Mouse (Mus musculus) hindbrain, embryonic 16.5 days (tissue): ENCODE data around the gene Gm3453. TPM values are rescaled to one million over a fixed set of nuclear protein-coding genes. Genes with fewer than 3 reads are reported as not detected.
"Not testable (repeated sequence)": the region's sequence is repeated elsewhere in the genome, so short reads cannot be mapped to it uniquely, and the experiment has no call there.

Source experiments
- ATAC-seq: fragments of 200-750 bp; cut with Nextera tagmentation; 2 replicates; pipeline ENCODE4 v1.8.0; 2017; ENCODE audit warnings: moderate TSS enrichment, moderate library complexity
- H3K27ac ChIP-seq: fragments of 300-500 bp; sonication (generic); 2 replicates; pipeline ENCODE4 v1.5.1; 2014; ENCODE audit warnings: low read depth, mild to moderate bottlenecking, control low read depth, low read length, moderate library complexity
- H3K27me3 ChIP-seq: fragments of 300-500 bp; sonication (generic); replicated peaks from 2 replicates; pipeline ENCODE4 v1.6.1; 2014; ENCODE audit warnings: low read length; ENCODE audit not compliant: control insufficient read depth, insufficient read depth
- H3K36me3 ChIP-seq: fragments of 300-500 bp; sonication (generic); 2 replicates; pipeline ENCODE4 v1.6.1; 2014; ENCODE audit warnings: mild to moderate bottlenecking, low read length, moderate library complexity, mixed read lengths; ENCODE audit not compliant: control insufficient read depth, insufficient read depth
- H3K4me1 ChIP-seq: fragments of 300-500 bp; sonication (generic); 2 replicates; pipeline ENCODE4 v1.6.1; 2014; ENCODE audit warnings: low read depth, low read length; ENCODE audit not compliant: control insufficient read depth, insufficient read depth
- H3K4me2 ChIP-seq: fragments of 300-500 bp; sonication (generic); 2 replicates; pipeline ENCODE4 v1.6.1; 2014; ENCODE audit warnings: mild to moderate bottlenecking, low read length, control low read depth, moderate library complexity
- H3K4me3 ChIP-seq: fragments of 300-500 bp; sonication (generic); 2 replicates; pipeline ENCODE4 v1.5.1; 2014; ENCODE audit warnings: mild to moderate bottlenecking, low read length, control low read depth, moderate library complexity
- H3K9ac ChIP-seq: fragments of 300-500 bp; sonication (generic); 2 replicates; pipeline ENCODE4 v1.6.1; 2014; ENCODE audit warnings: low read depth, mild to moderate bottlenecking, control low read depth, low read length, moderate library complexity
- H3K9me3 ChIP-seq: fragments of 300-500 bp; sonication (generic); 2 replicates; pipeline ENCODE4 v1.6.1; 2014; ENCODE audit warnings: mild to moderate bottlenecking, low read length, moderate library complexity; ENCODE audit not compliant: control insufficient read depth
- WGBS: fragments of 180-500 bp; shearing (Covaris S2); extraction: QIAGEN DNeasy Blood & Tissue Kit; methylation state at CpG from one replicate; pipeline ENCODE4 v1.1.7; 2014; 5-methylcytosine and 5-hydroxymethylcytosine counted together
- polyA plus RNA-seq: library from polyadenylated mRNA; unstranded; fragments of >200 nt; fragmentation: Nextera tagmentation; extraction: Ambion mirVana; gene quantifications from 2 replicates; pipeline ENCODE4 v1.2.1, GENCODE M21; 2015

Gene Gm3453
- not detected in 2 replicates for polyA plus RNA-seq

GRCm38 (mm10) chr14:5979037-5979436 is at the start of gene Gm3453:
Gene Gm3453 (minus strand): TSS chr14:5979137.
- not testable (repeated sequence) for H3K9ac ChIP-seq, H3K4me3 ChIP-seq, H3K9me3 ChIP-seq, H3K4me1 ChIP-seq, H3K4me2 ChIP-seq, H3K27ac ChIP-seq, ATAC-seq, H3K27me3 ChIP-seq, H3K36me3 ChIP-seq
- WGBS, result 70% methylated on average over 2 of the region's 2 CpGs

- not testable (repeated sequence) for ATAC-seq, H3K9ac ChIP-seq, H3K4me2 ChIP-seq, H3K27ac ChIP-seq, H3K27me3 ChIP-seq, H3K9me3 ChIP-seq, H3K4me3 ChIP-seq, H3K4me1 ChIP-seq, H3K36me3 ChIP-seq
- 80% methylated on average over 3 of the region's 7 CpGs for WGBS
Measured at GRCm38 (mm10) chr14:5987136-5987535, 8.2 kb upstream of the Gm3453 start.

- not testable (repeated sequence) for H3K4me2 ChIP-seq, H3K9ac ChIP-seq, H3K36me3 ChIP-seq, H3K27ac ChIP-seq, H3K4me3 ChIP-seq, H3K4me1 ChIP-seq, H3K27me3 ChIP-seq, H3K9me3 ChIP-seq, ATAC-seq
- 19% methylated on average over 4 of the region's 4 CpGs for whole genome bisulfite sequencing
Measured at GRCm38 (mm10) chr14:5962441-5962840, 16.5 kb downstream of the Gm3453 start.

DNA sequence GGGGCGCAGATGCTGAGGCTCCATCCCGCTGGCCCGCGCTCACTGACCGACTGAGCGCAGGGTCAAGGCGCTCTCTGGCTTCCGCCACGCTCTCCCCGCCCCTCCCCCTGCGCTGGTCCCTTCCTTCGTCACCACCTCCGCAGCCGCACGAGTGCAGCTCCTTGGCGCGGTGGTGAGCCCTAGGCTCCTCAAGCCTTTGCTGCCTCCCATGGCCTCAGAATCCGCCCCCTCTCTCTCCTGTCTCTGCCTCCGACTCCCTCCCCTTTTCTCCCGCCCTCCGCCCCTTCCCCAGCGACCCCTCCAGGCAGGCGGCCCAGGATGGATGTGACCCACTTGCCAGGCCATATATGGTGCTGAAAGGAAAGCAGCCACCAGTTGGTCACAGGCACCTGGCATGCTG is 17.3 kb downstream of the Gm3453 start, which contains the start of gene Gm3248:
Gene Gm3248, minus strand, starts transcription at position 111 of the 400 bp plus-strand sequence.
- WGBS, result under 1% methylated on average over 12 of the region's 23 CpGs
- ATAC-seq, H3K27me3 ChIP-seq, H3K36me3 ChIP-seq, H3K4me1 ChIP-seq, H3K9me3 ChIP-seq: not testable (repeated sequence)
- Histone ChIP-seq H3K4me3 (peak within 1 kb of the TSS; percentile 48), H3K9ac (peak within 1 kb of the TSS; percentile 66), H3K4me2 (peak within 1 kb of the TSS; percentile 56), H3K27ac (0 out of 2 replicates have a peak within 1 kb of the TSS, but pooled peaks have one; percentile 39)

- WGBS, result 2% methylated on average over 18 of the region's 24 CpGs
- Histone ChIP-seq H3K4me2 (peak overlapping the region; percentile 56), H3K4me3 (peak overlapping the region; percentile 48), H3K9ac (peak overlapping the region; percentile 66)
- ATAC-seq, result 0 out of 2 replicates have a peak, but pooled peaks have one; percentile 68
- H3K4me1 ChIP-seq, H3K27me3 ChIP-seq, H3K9me3 ChIP-seq, H3K36me3 ChIP-seq, H3K27ac ChIP-seq: not testable (repeated sequence)
Measured at GRCm38 (mm10) chr14:5961102-5961501, 17.8 kb downstream of the Gm3453 start.

- H3K4me1 ChIP-seq, H3K36me3 ChIP-seq, H3K27me3 ChIP-seq, H3K4me2 ChIP-seq, ATAC-seq, H3K27ac ChIP-seq, H3K4me3 ChIP-seq, H3K9me3 ChIP-seq, H3K9ac ChIP-seq: not testable (repeated sequence)
- 0% methylated on average over 3 of the region's 10 CpGs for WGBS
Measured at GRCm38 (mm10) chr14:5960479-5960878, 18.5 kb downstream of the Gm3453 start.

- not testable (repeated sequence) for H3K4me3 ChIP-seq, H3K9ac ChIP-seq, H3K4me1 ChIP-seq, H3K4me2 ChIP-seq, H3K27ac ChIP-seq, H3K27me3 ChIP-seq, H3K9me3 ChIP-seq, ATAC-seq, H3K36me3 ChIP-seq
- WGBS, result 81% methylated on average over 7 of the region's 7 CpGs
Measured at GRCm38 (mm10) chr14:5923276-5923675, 55.7 kb downstream of the Gm3453 start.

Other genes starting within 250 kb of the Gm3453 start
- 1.1 and 2.7 TPM in 2 replicates for gene Gm3373, start 237.6 kb downstream of the Gm3453 start, polyA plus RNA-seq
- gene Gm3383, start 171.2 kb downstream of the Gm3453 start, polyA plus RNA-seq, result 4.4 and 4.7 TPM in 2 replicates
- gene Gm3424, start 148.8 kb downstream of the Gm3453 start, polyA plus RNA-seq, result not detected in 2 replicates
- gene Gm8237, start 98.8 kb downstream of the Gm3453 start, polyA plus RNA-seq, result 1.7 and 2.3 TPM in 2 replicates
- 4.1 and 5.5 TPM in 2 replicates for gene Gm3248, start 17.4 kb downstream of the Gm3453 start, polyA plus RNA-seq
- 0.16 TPM in 1 of 2 replicates, not detected in the other for gene Gm6337, start 79.1 kb upstream of the Gm3453 start, polyA plus RNA-seq
- 6.1 and 9.0 TPM in 2 replicates for gene Gm8206, start 114.8 kb upstream of the Gm3453 start, polyA plus RNA-seq
- gene Gm3468, start 129.5 kb upstream of the Gm3453 start, polyA plus RNA-seq, result 4.9 and 5.1 TPM in 2 replicates
- not detected in 2 replicates for gene Gm3476, start 146.7 kb upstream of the Gm3453 start, polyA plus RNA-seq
- gene Gm21560, start 240.2 kb upstream of the Gm3453 start, polyA plus RNA-seq, result not detected in 2 replicates